Mouse (Mus musculus) liver, embryonic 13.5 days (tissue): Measurements from ENCODE around the gene D930048N14Rik. TPM values are rescaled to one million over a fixed set of nuclear protein-coding genes. Genes with fewer than 3 reads are reported as not detected.

Experiments
- ATAC-seq: fragments of 200-750 bp; cut with Nextera tagmentation; 2 replicates; pipeline ENCODE4 v1.8.0; 2017; ENCODE audit warnings: low read depth, mild to moderate bottlenecking, moderate number of reproducible peaks, moderate library complexity
- DNase-seq: peaks from one replicate; pipeline ENCODE4 v3.0.0; 2022
- H3K27ac ChIP-seq: fragments of 300-500 bp; sonication (generic); 2 replicates; pipeline ENCODE4 v1.5.1; 2015; ENCODE audit warnings: moderate library complexity, mild to moderate bottlenecking, inconsistent platforms
- H3K27me3 ChIP-seq: fragments of 300-500 bp; sonication (generic); 2 replicates; pipeline ENCODE4 v1.6.1; 2015; ENCODE audit warnings: mild to moderate bottlenecking, inconsistent platforms
- H3K36me3 ChIP-seq: fragments of 300-500 bp; sonication (generic); 2 replicates; pipeline ENCODE4 v1.6.1; 2015; ENCODE audit warnings: mild to moderate bottlenecking, inconsistent platforms
- H3K4me1 ChIP-seq: fragments of 300-500 bp; sonication (generic); replicated peaks from 2 replicates; pipeline ENCODE4 v1.6.1; 2015; ENCODE audit warnings: inconsistent platforms
- H3K4me2 ChIP-seq: fragments of 300-500 bp; sonication (generic); 2 replicates; pipeline ENCODE4 v1.6.1; 2015; ENCODE audit warnings: inconsistent platforms, mild to moderate bottlenecking, moderate library complexity
- H3K4me3 ChIP-seq: fragments of 300-500 bp; sonication (generic); replicated peaks from 2 replicates; pipeline ENCODE4 v1.5.1; 2015; ENCODE audit warnings: mild to moderate bottlenecking, inconsistent platforms
- H3K9ac ChIP-seq: fragments of 300-500 bp; sonication (generic); 2 replicates; pipeline ENCODE4 v1.6.1; 2015; ENCODE audit warnings: mild to moderate bottlenecking, inconsistent platforms
- H3K9me3 ChIP-seq: fragments of 300-500 bp; sonication (generic); replicated peaks from 2 replicates; pipeline ENCODE4 v1.6.1; 2016; ENCODE audit warnings: inconsistent platforms
- WGBS: fragments of 180-500 bp; shearing (Covaris S2); methylation state at CpG from one replicate; pipeline ENCODE4 v1.1.7; 2015; ENCODE audit not compliant: insufficient replicate concordance; 5-methylcytosine and 5-hydroxymethylcytosine counted together
- polyA plus RNA-seq: library from polyadenylated mRNA; unstranded; fragments of >200 nt; fragmentation: Nextera tagmentation; extraction: Ambion mirVana; gene quantifications from 2 replicates; pipeline ENCODE4 v1.2.1, GENCODE M21; 2015

The D930048N14Rik gene
- polyA plus RNA-seq, 1 experiment from 2014 or later: 0.29 TPM

- no peak overlapping the region for H3K27ac ChIP-seq
- DNase-seq (no peak), ATAC-seq (no peak)
- H3K4me3 ChIP-seq: no peak overlapping the region
- no peak overlapping the region for H3K9ac ChIP-seq
- H3K4me1 ChIP-seq: no peaks in the 10 kb centered on the region
- no peaks in the 10 kb centered on the region for H3K27me3 ChIP-seq
- WGBS: 93% methylated on average over 13 of the region's 13 CpGs
- H3K4me2 ChIP-seq: no peak overlapping the region
- no peaks in the 10 kb centered on the region for H3K9me3 ChIP-seq
- peaks cover 68% of the 10 kb centered on the region for H3K36me3 ChIP-seq
Measured at GRCm38 (mm10) chr11:51707080-51707479, 56.3 kb downstream of the D930048N14Rik start.

Other genes with a start within 250 kb of the D930048N14Rik start
- gene Phykpl, start 66.2 kb upstream of the D930048N14Rik start, polyA plus RNA-seq: 14.4 and 15.0 TPM in 2 replicates
- 250 and 275 TPM in 2 replicates for gene Hnrnpab, start 44.1 kb upstream of the D930048N14Rik start, polyA plus RNA-seq
- gene Nhp2, start 31.2 kb upstream of the D930048N14Rik start, polyA plus RNA-seq: 186 and 203 TPM in 2 replicates
- 24.9 and 25.1 TPM in 2 replicates for gene Rmnd5b, start 15.1 kb upstream of the D930048N14Rik start, polyA plus RNA-seq
- gene N4bp3, start 112 bp upstream of the D930048N14Rik start, polyA plus RNA-seq: 3.1 and 3.2 TPM in 2 replicates
- 45.2 and 50.6 TPM in 2 replicates for gene 0610009B22Rik, start 37.9 kb downstream of the D930048N14Rik start, polyA plus RNA-seq
- gene Sec24a, start 112.7 kb downstream of the D930048N14Rik start, polyA plus RNA-seq: 5.8 and 8.4 TPM in 2 replicates
- 90.3 and 101 TPM in 2 replicates for gene Sar1b, start 112.7 kb downstream of the D930048N14Rik start, polyA plus RNA-seq
- gene Jade2, start 206.7 kb downstream of the D930048N14Rik start, polyA plus RNA-seq: 0.55 and 0.61 TPM in 2 replicates